Mouse (Mus musculus) induced T-regulatory cell, adult 2 months (primary cell): ENCODE measurements at regions not wholly inside any gene's neighbourhood (a gene's known extent, or its start where the extent isn't known, plus 50 kb on each side); places are given as distances from the start of the nearest gene placed in this dataset.

Source experiments
- DNase-seq: peaks from one replicate; pipeline ENCODE4 v3.0.0-alpha.2; 2012; ENCODE audit warnings: low read depth

- DNase-seq = no peak
Observed at GRCm38 (mm10) chr9:74342176-74342575, 232.0 kb downstream of the Wdr72 start.

- DNase-seq = no peak
Observed at GRCm38 (mm10) chr9:74345027-74345426, 234.9 kb downstream of the Wdr72 start.

DNA sequence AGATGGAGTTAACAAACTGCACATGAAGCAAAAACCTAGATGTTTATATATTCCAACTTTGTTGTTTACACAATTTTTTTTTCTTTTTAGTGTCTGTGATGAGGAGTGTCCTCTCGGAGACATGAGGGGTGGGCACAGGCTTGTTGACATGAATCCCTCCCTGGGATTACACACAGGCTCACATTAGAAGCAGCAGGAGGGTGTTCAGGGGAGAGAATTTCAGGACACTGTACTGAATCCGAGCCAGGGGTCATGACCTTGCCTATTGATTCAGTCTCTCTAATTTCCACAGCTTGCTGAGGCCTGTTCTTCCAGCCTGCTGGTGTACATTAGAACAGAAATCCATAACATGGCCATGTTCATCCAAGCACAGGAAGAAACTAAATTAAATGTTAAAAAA is 238.6 kb downstream of the Wdr72 start:
- DNase-seq = no peak

GRCm38 (mm10) chr9:74365930-74366438 is 255.8 kb downstream of the Wdr72 start:
- no peak for DNase-seq

DNA sequence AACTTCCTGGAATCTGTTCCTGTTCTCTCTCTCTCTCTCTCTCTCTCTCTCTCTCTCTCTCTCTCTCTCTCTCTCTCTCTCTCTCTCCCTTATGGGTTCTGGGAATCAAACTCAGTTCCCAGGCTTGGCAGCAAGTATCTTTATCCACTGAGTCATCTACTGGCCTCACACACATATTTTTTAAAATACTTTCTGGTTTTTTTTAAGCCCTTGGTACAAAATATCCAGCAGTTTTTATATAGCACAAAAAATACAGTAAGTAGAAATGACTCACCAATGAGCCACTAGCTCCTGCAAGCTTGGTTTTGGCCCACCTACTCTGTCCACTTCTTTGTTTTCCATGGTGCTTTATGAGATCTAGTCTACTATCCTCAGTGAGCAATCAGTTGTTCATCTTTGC is 266.0 kb downstream of the Wdr72 start:
- no peak for DNase-seq

GRCm38 (mm10) chr9:74377204-74377603 is 267.0 kb downstream of the Wdr72 start:
- DNase-seq = no peak

GRCm38 (mm10) chr9:74384206-74384896 is 274.2 kb downstream of the Wdr72 start:
- no peak for DNase-seq

- DNase-seq = no peak
Observed at GRCm38 (mm10) chr9:74425594-74425993, 315.4 kb downstream of the Wdr72 start.

DNA sequence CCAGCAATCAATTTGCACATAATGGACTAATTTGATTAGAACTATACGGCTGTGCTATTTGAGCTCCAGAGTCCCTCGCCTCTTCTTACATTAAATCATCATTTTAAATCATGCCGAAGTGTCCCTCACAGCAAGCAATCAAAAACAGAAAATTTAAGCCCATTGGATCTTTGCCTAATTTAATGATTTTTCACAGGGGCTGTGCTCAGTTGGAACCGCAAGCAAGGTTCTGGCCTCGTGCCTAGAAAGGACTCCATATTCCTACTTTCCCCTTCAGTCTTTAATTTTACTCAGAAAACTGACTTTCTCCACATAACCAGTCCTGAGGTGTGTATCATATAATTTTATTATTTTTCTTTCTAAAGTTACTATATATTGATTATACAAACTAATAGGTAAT is 339.8 kb downstream of the Wdr72 start:
- no peak for DNase-seq

GRCm38 (mm10) chr9:74461084-74461483 is 350.9 kb downstream of the Wdr72 start:
- DNase-seq = no peak

- no peak for DNase-seq
Observed at GRCm38 (mm10) chr9:74476830-74477229, 366.7 kb downstream of the Wdr72 start.

GRCm38 (mm10) chr9:74479273-74479672 is 369.1 kb downstream of the Wdr72 start:
- no peak for DNase-seq

- DNase-seq = no peak
Observed at GRCm38 (mm10) chr9:74513887-74514286, 347.8 kb upstream of the Onecut1 start.

DNA sequence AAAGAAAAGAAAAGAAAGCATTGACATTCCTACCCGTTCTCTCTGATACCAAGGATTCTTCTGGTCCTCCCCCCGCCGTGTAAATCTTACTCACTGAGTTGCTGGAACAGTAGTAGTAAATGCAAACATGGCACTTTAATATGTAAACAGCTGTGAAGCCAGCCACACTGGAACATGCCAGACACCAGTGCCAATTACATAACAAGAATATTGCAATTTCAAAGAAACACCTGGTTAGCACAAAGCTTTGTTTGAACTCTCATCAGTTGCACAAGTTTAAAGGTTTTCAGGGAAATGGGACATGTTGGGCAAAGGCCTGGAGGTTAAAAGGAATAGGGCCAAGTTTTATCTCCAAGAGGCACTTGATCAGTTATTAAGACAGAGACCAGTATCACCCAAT is 333.2 kb upstream of the Onecut1 start:
- no peak for DNase-seq

DNA sequence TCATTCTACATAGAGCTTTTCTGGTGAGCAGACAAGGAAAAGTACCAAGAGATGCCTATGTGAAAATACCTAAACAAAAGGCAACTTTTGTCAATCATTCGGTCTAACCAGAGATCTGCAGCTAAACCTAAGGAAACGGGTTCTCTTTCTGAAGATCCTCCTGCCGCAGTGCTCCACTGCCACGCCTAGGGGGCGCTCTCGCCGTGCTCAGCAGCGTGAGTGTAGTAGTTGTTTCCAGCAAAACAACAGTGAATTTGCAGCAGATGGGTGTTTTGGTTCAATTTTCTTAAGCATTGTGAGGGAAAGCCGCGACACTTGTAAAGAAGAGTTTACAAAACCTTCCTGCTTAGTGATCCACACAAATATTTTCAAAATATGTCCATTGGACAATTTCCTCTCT is 331.4 kb upstream of the Onecut1 start:
- DNase-seq = peak; percentile 0

DNA sequence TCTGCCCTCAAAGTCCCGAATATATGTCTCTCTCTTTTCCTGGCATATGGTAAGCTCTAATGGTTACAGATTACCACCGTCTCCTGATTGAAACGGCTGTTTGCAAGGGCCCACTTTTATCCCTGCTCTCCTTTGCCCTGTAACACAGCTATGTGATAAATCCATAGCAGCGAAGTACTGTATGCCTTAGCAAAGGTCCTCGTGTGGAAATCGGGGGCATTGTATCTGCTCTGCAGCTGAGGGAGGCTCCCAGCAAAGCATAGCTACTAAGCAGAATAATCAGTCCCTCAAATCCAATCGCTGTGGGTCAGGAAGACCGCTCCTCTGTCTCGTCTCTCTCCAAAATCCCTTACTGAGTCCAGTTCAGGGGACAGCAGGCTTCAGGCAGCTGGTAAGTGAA is 331.0 kb upstream of the Onecut1 start:
- DNase-seq = no peak

GRCm38 (mm10) chr9:74531986-74532385 is 329.7 kb upstream of the Onecut1 start:
- DNase-seq = no peak

DNA sequence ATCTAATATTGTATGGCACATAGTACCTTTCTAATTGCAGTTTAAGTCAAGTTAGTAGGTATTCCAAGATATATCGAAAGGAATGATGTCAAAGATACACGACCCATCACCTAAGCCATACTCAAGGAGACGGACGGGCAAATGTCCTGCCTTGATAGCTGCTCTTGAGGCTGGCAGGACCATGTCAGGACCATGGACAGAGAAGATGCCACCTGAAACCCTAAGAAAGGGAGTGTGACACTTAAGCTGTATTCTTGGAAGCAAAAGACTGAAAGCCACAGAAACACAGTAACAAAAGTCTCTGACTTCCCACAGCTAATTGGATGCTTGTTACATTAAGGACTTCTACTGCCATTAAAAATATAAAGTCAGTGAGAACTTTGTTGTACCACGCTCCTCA is 326.7 kb upstream of the Onecut1 start:
- DNase-seq = no peak

GRCm38 (mm10) chr9:74556116-74556515 is 305.6 kb upstream of the Onecut1 start:
- no peak for DNase-seq

- no peak for DNase-seq
Observed at GRCm38 (mm10) chr9:74592757-74593156, 269.0 kb upstream of the Onecut1 start.

GRCm38 (mm10) chr9:74593970-74594369 is 267.8 kb upstream of the Onecut1 start:
- DNase-seq = no peak

- no peak for DNase-seq
Observed at GRCm38 (mm10) chr9:74604415-74604814, 257.3 kb upstream of the Onecut1 start.

GRCm38 (mm10) chr9:74621957-74622356 is 239.8 kb upstream of the Onecut1 start:
- DNase-seq = no peak

- no peak for DNase-seq
Observed at GRCm38 (mm10) chr9:74645394-74645793, 216.3 kb upstream of the Onecut1 start.
